Mouse (Mus musculus) embryo, embryonic 11 days (tissue): ENCODE data around the gene Hist2h2aa2.

Source experiments
- DNase-seq: peaks from one replicate; pipeline ENCODE4 v3.0.0-alpha.2; 2015

The Hist2h2aa2 gene

DNA sequence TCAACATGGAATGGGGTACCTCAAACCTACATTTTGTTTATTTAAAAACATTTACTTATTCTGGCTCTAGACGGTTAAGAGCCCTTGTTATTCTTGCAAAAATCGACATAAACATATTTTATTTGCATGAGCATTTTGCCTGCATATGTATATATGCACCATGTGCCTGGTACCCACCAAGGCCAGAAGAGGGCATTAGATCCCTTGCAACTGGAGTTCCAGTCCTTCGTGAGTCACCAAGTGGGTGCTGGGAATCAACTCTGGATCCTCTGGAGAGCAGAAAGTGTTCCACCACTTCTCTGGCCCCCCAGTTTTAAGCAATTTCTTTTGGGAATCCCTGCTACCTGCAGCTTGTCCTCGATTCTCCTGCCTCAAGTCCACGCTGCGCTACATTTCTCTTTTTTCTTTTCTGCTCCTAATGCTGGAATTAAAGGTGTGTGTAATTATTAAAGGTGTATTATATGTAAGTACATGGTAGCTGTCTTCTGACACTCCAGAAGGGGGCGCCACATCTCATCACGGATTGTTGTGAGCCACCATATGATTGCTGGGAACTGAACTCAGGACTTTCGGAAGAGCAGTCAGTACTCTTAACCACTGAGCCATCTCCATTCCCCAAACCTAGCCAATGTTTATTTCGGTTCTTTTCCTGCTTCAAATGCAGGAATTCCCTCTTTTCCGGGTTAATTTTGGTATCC is 44.3 kb downstream of the Hist2h2aa2 start:
- no peak for DNase-seq

DNA sequence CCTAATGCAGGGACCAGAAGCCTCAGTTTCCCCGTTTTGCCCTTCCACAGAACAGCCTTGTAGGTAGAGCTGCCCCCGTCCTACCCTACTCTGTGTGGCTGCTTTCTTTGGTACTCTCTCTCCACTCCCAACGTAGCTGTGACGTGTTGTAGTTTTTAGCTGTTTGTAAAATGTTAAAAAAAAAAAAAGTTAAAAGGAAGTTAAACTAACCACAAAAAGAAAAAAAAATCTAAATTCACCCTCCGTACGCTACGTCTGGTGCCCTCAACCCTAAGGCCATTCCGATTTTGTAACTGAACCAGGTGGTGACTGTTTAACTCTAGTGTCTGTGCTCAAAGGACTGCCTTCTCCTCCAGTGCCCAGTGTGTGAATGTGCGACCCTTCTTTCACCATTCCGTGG is 45.1 kb downstream of the Hist2h2aa2 start:
- DNase-seq = no peak

DNA sequence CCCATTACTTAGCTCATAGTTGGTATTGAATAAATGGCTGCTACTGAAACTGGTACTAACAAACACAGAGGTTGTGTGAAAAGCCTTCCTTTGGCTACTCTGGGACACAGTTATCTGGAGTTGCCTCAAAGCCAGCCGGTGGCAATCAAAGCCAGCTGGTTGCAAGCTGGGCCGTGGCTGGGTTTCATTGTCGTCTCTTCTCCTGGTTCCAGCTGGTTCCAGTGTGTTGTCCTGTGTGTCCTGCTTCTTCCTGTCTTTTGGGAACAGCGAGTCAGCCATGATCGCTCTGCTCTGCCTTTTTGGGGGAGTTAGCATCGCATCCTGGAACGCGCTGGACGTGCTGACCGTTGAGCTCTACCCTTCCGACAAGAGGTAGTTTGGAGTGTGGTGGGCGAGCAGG is 47.1 kb downstream of the Hist2h2aa2 start:
- DNase-seq = no peak
